Mouse (Mus musculus) spleen, postnatal 10 days (tissue): Measurements from ENCODE around the gene Apobec1.
"Not testable (repeated sequence)": the region's sequence is repeated elsewhere in the genome, so short reads cannot be mapped to it uniquely, and the experiment has no call there.

Source experiments
- DNase-seq, 2 experiments: peaks; one replicate each; pipeline ENCODE4 v3.0.0; 2021 to 2022; ENCODE audit warnings: low spot score in 2 of 2

Apobec1 gene

GRCm38 (mm10) chr6:122561005-122561404 is 41.2 kb downstream of the Apobec1 start:
- DNase-seq, result no peak

- DNase-seq, result peak; percentile 62 to 82
Measured at GRCm38 (mm10) chr6:122560427-122560826, 41.8 kb downstream of the Apobec1 start.

GRCm38 (mm10) chr6:122556959-122557561 is 45.2 kb downstream of the Apobec1 start:
- DNase-seq, result peak; percentile 60 to 84

GRCm38 (mm10) chr6:122555266-122555665 is 47.0 kb downstream of the Apobec1 start:
- no peak for DNase-seq

GRCm38 (mm10) chr6:122554102-122554501 is 48.1 kb downstream of the Apobec1 start:
- DNase-seq, result no peak

GRCm38 (mm10) chr6:122553606-122554005 is 48.6 kb downstream of the Apobec1 start, which contains the start of gene Aicda:
Gene Aicda (plus strand): TSS chr6:122553801.
- no peak for DNase-seq

- DNase-seq, result no peak
Measured at GRCm38 (mm10) chr6:122545948-122546347, 56.3 kb downstream of the Apobec1 start.

- DNase-seq, result no peak
Measured at GRCm38 (mm10) chr6:122545289-122545882, 56.9 kb downstream of the Apobec1 start.

- DNase-seq, result no peak
Measured at GRCm38 (mm10) chr6:122544672-122545071, 57.6 kb downstream of the Apobec1 start.

GRCm38 (mm10) chr6:122543574-122543973 is 58.7 kb downstream of the Apobec1 start:
- DNase-seq, result no peak

GRCm38 (mm10) chr6:122542459-122542858 is 59.8 kb downstream of the Apobec1 start:
- DNase-seq, result not testable (repeated sequence)

GRCm38 (mm10) chr6:122539564-122539963 is 62.7 kb downstream of the Apobec1 start:
- DNase-seq, result no peak

- DNase-seq, result no peak
Measured at GRCm38 (mm10) chr6:122534032-122534431, 68.2 kb downstream of the Apobec1 start.

GRCm38 (mm10) chr6:122532883-122533302 is 69.4 kb downstream of the Apobec1 start:
- DNase-seq, result peak in 1 of 2 experiments; percentile 31

- no peak for DNase-seq
Measured at GRCm38 (mm10) chr6:122531466-122532174, 70.6 kb downstream of the Apobec1 start.

GRCm38 (mm10) chr6:122528136-122528535 is 74.1 kb downstream of the Apobec1 start:
- DNase-seq, result no peak
